ENCODE assay signal across 8 mouse cellular contexts in the genomic region with DNA sequence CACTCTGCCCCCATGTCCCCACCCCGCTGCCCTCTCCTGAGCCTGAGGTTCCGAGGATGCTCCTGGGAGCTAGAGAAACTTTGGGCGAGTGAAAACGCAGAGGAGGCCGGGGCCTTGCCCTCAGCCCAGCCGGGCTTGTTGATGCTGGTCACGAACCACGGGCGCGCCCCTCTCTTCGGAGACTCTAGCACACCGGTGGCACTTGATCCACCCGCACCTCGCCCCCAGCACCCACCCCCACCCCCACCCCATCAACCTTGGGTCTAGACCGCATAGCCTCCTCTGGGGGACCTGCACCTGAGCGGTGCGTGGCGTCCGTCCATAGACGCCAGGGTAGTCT. TPM values are rescaled to one million over a fixed set of nuclear protein-coding genes. Genes with fewer than 3 reads are reported as not detected.
DNase-seq lines count a peak whose midpoint lies in the region; ATAC-seq and TF ChIP-seq lines count a peak whose summit lies in the region.

No protein-coding gene starts in this region.

- no peak overlapping the region for H3K27ac ChIP-seq in hindbrain, postnatal 0 days
- H3K27ac ChIP-seq in midbrain, postnatal 0 days (ENCODE audit: low read depth, low read length): no peak overlapping the region

- DNase-seq in layer of hippocampus, adult 11-12 months (ENCODE audit: low spot score): peak; percentile 33
- no peak for DNase-seq in layer of hippocampus, adult 9-11 months
- peak; percentile 76 for DNase-seq in embryo, embryonic 11 days
- no peak for DNase-seq in hindbrain, postnatal 0 days (ENCODE audit: low spot score)
- DNase-seq in midbrain, postnatal 0 days (ENCODE audit: low spot score): no peak
- DNase-seq in layer of hippocampus, adult 8-10 months (ENCODE audit: low spot score in 2 of 2): no peak
- DNase-seq in urinary bladder, postnatal 14 days (ENCODE audit: low spot score): no peak

- ATAC-seq in hindbrain, postnatal 0 days: peak; percentile 39; the same call in 1 of the 2 replicates
- no peak for ATAC-seq in midbrain, postnatal 0 days (ENCODE audit: low FRiP score)
- no peak; the same call in 1 of the 2 replicates for ATAC-seq in monocyte, adult 5-6 weeks (replicated peaks; ENCODE audit: insufficient number of reproducible peaks, low FRiP score, low TSS enrichment, poor library complexity, severe bottlenecking)

- no peak for TF ChIP-seq CTCF in hindbrain, postnatal 0 days (IDR thresholded peaks at IDR 0.05; ENCODE audit: low read depth)
- no peak for TF ChIP-seq CTCF in midbrain, postnatal 0 days (IDR thresholded peaks at IDR 0.05)

- H3K9me3 ChIP-seq in hindbrain, postnatal 0 days (ENCODE audit: low read length): no peaks in the 10 kb centered on the region
- no peaks in the 10 kb centered on the region for H3K9me3 ChIP-seq in midbrain, postnatal 0 days (ENCODE audit: low read length)

- no peaks in the 10 kb centered on the region for H3K36me3 ChIP-seq in hindbrain, postnatal 0 days (ENCODE audit: insufficient read depth, low read length)
- no peaks in the 10 kb centered on the region for H3K36me3 ChIP-seq in midbrain, postnatal 0 days (ENCODE audit: insufficient read depth, low read length)

- peak overlapping the region; percentile 87 for H3K4me2 ChIP-seq in hindbrain, postnatal 0 days (ENCODE audit: low read depth, low read length)
- H3K4me2 ChIP-seq in midbrain, postnatal 0 days (ENCODE audit: low read depth, low read length, poor library complexity, severe bottlenecking): peak overlapping the region; percentile 66

- H3K9ac ChIP-seq in hindbrain, postnatal 0 days (replicated peaks; ENCODE audit: low read length): peak overlapping the region; percentile 66
- H3K9ac ChIP-seq in midbrain, postnatal 0 days (replicated peaks; ENCODE audit: low read length, poor library complexity, severe bottlenecking): no peak overlapping the region

- H3K27me3 ChIP-seq in hindbrain, postnatal 0 days (ENCODE audit: insufficient read depth, low read length): peaks cover 56% of the 10 kb centered on the region
- peaks cover 53% of the 10 kb centered on the region for H3K27me3 ChIP-seq in midbrain, postnatal 0 days (ENCODE audit: insufficient read depth, low read length)

- WGBS in hindbrain, postnatal 0 days: 0% methylated on average over 16 of the region's 20 CpGs
- 0% methylated on average over 20 of the region's 20 CpGs for WGBS in midbrain, postnatal 0 days

- H3K4me1 ChIP-seq in hindbrain, postnatal 0 days (ENCODE audit: insufficient read depth, low read length): 0 out of 2 replicates have a peak, but pooled peaks cover under 1% of the 10 kb centered on the region
- H3K4me1 ChIP-seq in midbrain, postnatal 0 days (ENCODE audit: insufficient read depth, low read length): peaks cover 6% of the 10 kb centered on the region; the same call in 1 of the 2 replicates

- H3K4me3 ChIP-seq in hindbrain, postnatal 0 days (ENCODE audit: low read length): peak overlapping the region; percentile 53
- H3K4me3 ChIP-seq in midbrain, postnatal 0 days (ENCODE audit: low read depth, low read length): peak overlapping the region; percentile 44

RNA-seq across cellular contexts. Expression of a gene that starts 0.7 kb away (rescaled TPM):
- total RNA-seq in hindbrain, postnatal 0 days (2014; rRNA removed): not detected in 2 replicates
- 0.09 and 0.20 TPM in 2 replicates for polyA plus RNA-seq in hindbrain, postnatal 0 days (2015; fragmentation: Nextera tagmentation; extraction: Ambion mirVana)
- not detected in 2 replicates for total RNA-seq in midbrain, postnatal 0 days (2014; rRNA removed)
- not detected in 2 replicates for polyA plus RNA-seq in midbrain, postnatal 0 days (2015; fragmentation: Nextera tagmentation; extraction: Ambion mirVana)
- 1.6 TPM in 1 of 3 replicates, not detected in the others for total RNA-seq in monocyte, adult 5-6 weeks (2017)
- 10 to 100 TPM in 2 of 4 experiments, 1 to 10 TPM in 2; 8.6 to 12.0 (median 9.5) TPM for total RNA-seq in layer of hippocampus, adult 8-10 months (2022)

RNA-seq across cellular contexts. Expression of a gene that starts 17.8 kb away (rescaled TPM):
- 37.2 and 61.9 TPM in 2 replicates for total RNA-seq in hindbrain, postnatal 0 days (2014; rRNA removed)
- 11.8 and 14.0 TPM in 2 replicates for polyA plus RNA-seq in hindbrain, postnatal 0 days (2015; fragmentation: Nextera tagmentation; extraction: Ambion mirVana)
- total RNA-seq in midbrain, postnatal 0 days (2014; rRNA removed): 49.1 and 64.4 TPM in 2 replicates
- 11.5 and 13.1 TPM in 2 replicates for polyA plus RNA-seq in midbrain, postnatal 0 days (2015; fragmentation: Nextera tagmentation; extraction: Ambion mirVana)
- 34.3 to 41.0 TPM (median 36.4 TPM) in 3 replicates for total RNA-seq in monocyte, adult 5-6 weeks (2017)
- total RNA-seq in layer of hippocampus, adult 8-10 months (2022): 10 to 100 TPM; 55.9 to 66.7 (median 60.8) TPM

RNA-seq across cellular contexts. Expression of a gene that starts 22.4 kb away (rescaled TPM):
- 137 and 185 TPM in 2 replicates for total RNA-seq in hindbrain, postnatal 0 days (2014; rRNA removed)
- polyA plus RNA-seq in hindbrain, postnatal 0 days (2015; fragmentation: Nextera tagmentation; extraction: Ambion mirVana): 187 and 191 TPM in 2 replicates
- 128 and 139 TPM in 2 replicates for total RNA-seq in midbrain, postnatal 0 days (2014; rRNA removed)
- 187 and 193 TPM in 2 replicates for polyA plus RNA-seq in midbrain, postnatal 0 days (2015; fragmentation: Nextera tagmentation; extraction: Ambion mirVana)
- total RNA-seq in monocyte, adult 5-6 weeks (2017): 140 to 146 TPM (median 144 TPM) in 3 replicates
- 10 to 100 TPM; 94.2 to 98.6 (median 97.3) TPM for total RNA-seq in layer of hippocampus, adult 8-10 months (2022)

Comparison
In these comparisons a context has a peak if more than half of its experiments do, and no peak if none do; other contexts are left out.
1. DNase-seq: peak in layer of hippocampus, adult 11-12 months (single experiment) and embryo, embryonic 11 days (single experiment); none in layer of hippocampus, adult 9-11 months (single experiment), hindbrain, postnatal 0 days (single experiment), midbrain, postnatal 0 days (single experiment), layer of hippocampus, adult 8-10 months (0 of 2) and urinary bladder, postnatal 14 days (single experiment).